Mouse (Mus musculus): ENCODE data around the gene Fam166a. TPM values are rescaled to one million over a fixed set of nuclear protein-coding genes. Genes with fewer than 3 reads are reported as not detected.
A peak's percentile ranks its signal among the peaks of the same experiment; 100 is the strongest.

Gene Fam166a
- polyA plus RNA-seq, 1 experiment from 2014 or later, result 0.94 TPM

GRCm38 (mm10) chr2:25194006-25194405, 24.5 kb upstream of the Fam166a start:
- Histone ChIP-seq H3K9me3 (ENCODE audit: control insufficient read depth, low read length) (no peaks in the 10 kb centered on the region), H3K4me2 (no peak overlapping the region), H3K4me1 (ENCODE audit: control insufficient read depth, insufficient read depth, low read length) (peaks cover 5% of the 10 kb centered on the region; the same call in 1 of the 2 replicates), H3K9ac (ENCODE audit: low read length) (no peak overlapping the region), H3K27ac (ENCODE audit: low read depth, low read length) (no peak overlapping the region), H3K4me3 (ENCODE audit: low read depth, low read length) (no peak overlapping the region), H3K27me3 (ENCODE audit: control insufficient read depth, insufficient read depth, low read length) (peaks cover 29% of the 10 kb centered on the region), H3K36me3 (ENCODE audit: control insufficient read depth, insufficient read depth, low read length) (no peaks in the 10 kb centered on the region; the same call in 1 of the 2 replicates)
- DNase-seq (ENCODE audit: low spot score, missing footprints), result no peak
- 76% methylated on average over 5 of the region's 5 CpGs for WGBS
- no peak for ATAC-seq (ENCODE audit: low FRiP score)

GRCm38 (mm10) chr2:25194486-25195171, 23.9 kb upstream of the Fam166a start:
- Histone ChIP-seq H3K36me3 (ENCODE audit: control insufficient read depth, insufficient read depth, low read length) (no peaks in the 10 kb centered on the region; the same call in 1 of the 2 replicates), H3K9ac (ENCODE audit: low read length) (no peak overlapping the region), H3K4me3 (ENCODE audit: low read depth, low read length) (no peak overlapping the region), H3K27ac (ENCODE audit: low read depth, low read length) (no peak overlapping the region), H3K9me3 (ENCODE audit: control insufficient read depth, low read length) (no peaks in the 10 kb centered on the region), H3K4me2 (no peak overlapping the region), H3K27me3 (ENCODE audit: control insufficient read depth, insufficient read depth, low read length) (peaks cover 29% of the 10 kb centered on the region), H3K4me1 (ENCODE audit: control insufficient read depth, insufficient read depth, low read length) (peaks cover 5% of the 10 kb centered on the region; the same call in 1 of the 2 replicates)
- peak; percentile 66 for DNase-seq (ENCODE audit: low spot score, missing footprints)
- ATAC-seq (ENCODE audit: low FRiP score), result no peak
- 88% methylated on average over 17 of the region's 17 CpGs for WGBS

- H3K4me2 ChIP-seq, result peak overlapping the region; percentile 7; the same call in 1 of the 2 replicates
- 20% methylated on average over 55 of the region's 55 CpGs for WGBS
- H3K4me1 ChIP-seq (ENCODE audit: control insufficient read depth, insufficient read depth, low read length), result peaks cover 5% of the 10 kb centered on the region; the same call in 1 of the 2 replicates
- H3K9me3 ChIP-seq (ENCODE audit: control insufficient read depth, low read length), result no peaks in the 10 kb centered on the region
- H3K9ac ChIP-seq (ENCODE audit: low read length), result no peak overlapping the region
- H3K27me3 ChIP-seq (ENCODE audit: control insufficient read depth, insufficient read depth, low read length), result peaks cover 29% of the 10 kb centered on the region
- peaks cover 8% of the 10 kb centered on the region for H3K36me3 ChIP-seq (ENCODE audit: control insufficient read depth, insufficient read depth, low read length)
- no peak for ATAC-seq (ENCODE audit: low FRiP score)
- DNase-seq (ENCODE audit: low spot score, missing footprints), result peak; percentile 85
- H3K27ac ChIP-seq (ENCODE audit: low read depth, low read length), result no peak overlapping the region
- H3K4me3 ChIP-seq (ENCODE audit: low read depth, low read length), result peak overlapping the region; percentile 9
Measured at GRCm38 (mm10) chr2:25195211-25196156, 23.1 kb upstream of the Fam166a start.

DNA sequence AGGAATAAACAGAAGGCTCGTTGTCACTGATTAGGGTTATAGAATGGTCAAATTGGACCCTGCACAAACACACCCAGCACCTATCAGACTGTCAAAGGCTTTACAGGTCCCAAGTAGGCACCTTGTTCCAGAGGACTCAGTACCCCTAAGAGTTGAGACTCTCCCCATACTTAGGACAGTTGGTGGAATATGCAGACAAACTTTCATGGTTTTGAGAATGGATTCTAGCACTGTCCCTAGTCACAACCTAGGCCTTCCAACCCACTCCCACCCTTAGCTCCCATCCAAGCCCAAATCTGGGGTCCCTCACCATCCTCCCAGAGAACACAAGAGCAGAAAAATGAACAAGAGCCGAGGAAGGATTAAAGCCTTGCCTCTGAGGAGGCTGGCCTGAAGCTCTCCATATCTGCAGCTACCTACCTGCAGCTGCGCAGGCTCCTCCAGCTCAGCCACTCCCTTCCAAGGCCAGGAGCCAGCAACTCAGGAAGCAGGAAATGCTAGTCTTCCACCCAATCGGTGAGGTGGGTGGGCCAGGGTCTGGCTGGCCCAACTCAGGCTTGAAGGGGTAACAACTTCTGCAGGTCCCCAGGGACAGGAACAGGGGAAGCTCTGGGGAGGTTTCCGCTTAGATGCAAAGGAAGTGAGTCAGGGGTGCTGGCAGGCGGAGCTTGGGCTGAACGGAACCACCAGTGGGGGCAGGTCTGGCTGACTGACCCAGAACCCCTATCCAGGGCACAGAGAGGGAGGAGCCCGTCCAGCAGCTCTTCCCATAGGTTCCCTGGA, 22.2 kb upstream of the Fam166a start, which contains the start of gene Tor4a:
Tor4a (minus strand) TSS at position 715 of the 783 bp plus-strand sequence.
- Histone ChIP-seq H3K36me3 (ENCODE audit: control insufficient read depth, insufficient read depth, low read length) (peaks cover 15% of the 10 kb centered on the region), H3K9me3 (ENCODE audit: control insufficient read depth, low read length) (no peaks in the 10 kb centered on the region), H3K4me3 (ENCODE audit: low read depth, low read length) (peak within 1 kb of the TSS; percentile 9), H3K4me1 (ENCODE audit: control insufficient read depth, insufficient read depth, low read length) (peaks cover 5% of the 10 kb centered on the region; the same call in 1 of the 2 replicates), H3K9ac (ENCODE audit: low read length) (no peak within 1 kb of the TSS), H3K4me2 (no peak within 1 kb of the TSS; the same call in 1 of the 2 replicates), H3K27me3 (ENCODE audit: control insufficient read depth, insufficient read depth, low read length) (peaks cover 29% of the 10 kb centered on the region), H3K27ac (ENCODE audit: low read depth, low read length) (no peak within 1 kb of the TSS)
- 15% methylated on average over 8 of the region's 8 CpGs for WGBS
- no peak for ATAC-seq (ENCODE audit: low FRiP score)
- DNase-seq (ENCODE audit: low spot score, missing footprints), result peak; percentile 82

- H3K4me2 ChIP-seq, result no peak overlapping the region
- no peak overlapping the region for H3K27ac ChIP-seq (ENCODE audit: low read depth, low read length)
- H3K4me3 ChIP-seq (ENCODE audit: low read depth, low read length), result no peak overlapping the region
- WGBS, result 16% methylated on average over 2 of the region's 2 CpGs
- H3K4me1 ChIP-seq (ENCODE audit: control insufficient read depth, insufficient read depth, low read length), result peaks cover 5% of the 10 kb centered on the region; the same call in 1 of the 2 replicates
- peaks cover 15% of the 10 kb centered on the region for H3K36me3 ChIP-seq (ENCODE audit: control insufficient read depth, insufficient read depth, low read length)
- H3K27me3 ChIP-seq (ENCODE audit: control insufficient read depth, insufficient read depth, low read length), result peaks cover 29% of the 10 kb centered on the region
- DNase-seq (ENCODE audit: low spot score, missing footprints), result peak; percentile 77
- H3K9ac ChIP-seq (ENCODE audit: low read length), result no peak overlapping the region
- no peaks in the 10 kb centered on the region for H3K9me3 ChIP-seq (ENCODE audit: control insufficient read depth, low read length)
- ATAC-seq (ENCODE audit: low FRiP score), result no peak
Measured at GRCm38 (mm10) chr2:25197191-25197590, 21.4 kb upstream of the Fam166a start.

DNA sequence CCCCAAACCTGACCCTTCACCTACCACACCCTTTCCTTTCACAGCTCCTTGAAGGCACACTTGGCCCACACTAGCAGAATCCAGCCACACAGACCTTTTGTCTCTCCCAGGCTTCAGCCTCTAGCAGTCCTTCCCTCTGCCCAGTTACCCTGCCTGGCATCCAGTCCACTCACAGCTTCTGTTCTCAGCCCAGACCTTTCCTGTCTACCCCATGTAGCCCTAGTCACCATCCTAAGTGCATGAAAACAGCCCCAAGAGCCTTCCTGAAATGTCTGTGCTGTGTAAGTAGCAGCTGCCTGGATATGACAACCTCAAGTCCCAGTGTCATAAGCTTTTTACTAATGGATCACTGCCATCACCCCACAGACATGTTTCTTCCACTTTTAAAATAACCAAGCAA, 20.6 kb upstream of the Fam166a start:
- ATAC-seq (ENCODE audit: low FRiP score) (no peak), DNase-seq (ENCODE audit: low spot score, missing footprints) (no peak)
- peaks cover 29% of the 10 kb centered on the region for H3K27me3 ChIP-seq (ENCODE audit: control insufficient read depth, insufficient read depth, low read length)
- H3K9ac ChIP-seq (ENCODE audit: low read length), result no peak overlapping the region
- H3K4me1 ChIP-seq (ENCODE audit: control insufficient read depth, insufficient read depth, low read length), result peaks cover 5% of the 10 kb centered on the region; the same call in 1 of the 2 replicates
- H3K27ac ChIP-seq (ENCODE audit: low read depth, low read length), result no peak overlapping the region
- H3K9me3 ChIP-seq (ENCODE audit: control insufficient read depth, low read length), result no peaks in the 10 kb centered on the region
- peaks cover 20% of the 10 kb centered on the region for H3K36me3 ChIP-seq (ENCODE audit: control insufficient read depth, insufficient read depth, low read length)
- H3K4me2 ChIP-seq, result no peak overlapping the region
- no peak overlapping the region for H3K4me3 ChIP-seq (ENCODE audit: low read depth, low read length)

DNA sequence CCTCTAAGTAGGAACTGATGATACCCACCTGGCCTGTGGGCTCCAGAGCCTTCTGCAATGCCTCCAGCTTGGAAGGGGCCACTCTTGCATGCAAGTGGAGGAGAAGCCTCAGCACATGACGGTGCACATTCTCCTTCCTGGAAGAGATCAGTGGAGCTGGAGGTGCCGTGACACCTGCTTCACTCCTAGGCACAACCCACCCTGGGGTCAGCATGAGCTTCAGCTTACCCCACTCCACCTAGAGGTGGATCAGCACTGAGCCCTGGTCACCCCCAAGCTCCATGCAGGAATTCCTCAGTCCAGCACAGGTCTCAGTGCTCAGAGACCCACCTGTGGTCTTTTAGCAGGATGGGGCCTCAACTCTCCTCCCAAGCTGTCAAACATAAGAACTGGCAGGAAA, 17.9 kb upstream of the Fam166a start:
- H3K9me3 ChIP-seq (ENCODE audit: control insufficient read depth, low read length), result no peaks in the 10 kb centered on the region
- no peak for DNase-seq (ENCODE audit: low spot score, missing footprints)
- H3K36me3 ChIP-seq (ENCODE audit: control insufficient read depth, insufficient read depth, low read length), result peaks cover 25% of the 10 kb centered on the region
- no peaks in the 10 kb centered on the region for H3K4me1 ChIP-seq (ENCODE audit: control insufficient read depth, insufficient read depth, low read length)
- no peak overlapping the region for H3K4me2 ChIP-seq
- no peak overlapping the region for H3K9ac ChIP-seq (ENCODE audit: low read length)
- ATAC-seq (ENCODE audit: low FRiP score), result no peak
- WGBS, result 96% methylated on average over 2 of the region's 2 CpGs
- H3K27ac ChIP-seq (ENCODE audit: low read depth, low read length), result no peak overlapping the region
- H3K27me3 ChIP-seq (ENCODE audit: control insufficient read depth, insufficient read depth, low read length), result peaks cover 11% of the 10 kb centered on the region
- no peak overlapping the region for H3K4me3 ChIP-seq (ENCODE audit: low read depth, low read length)

DNA sequence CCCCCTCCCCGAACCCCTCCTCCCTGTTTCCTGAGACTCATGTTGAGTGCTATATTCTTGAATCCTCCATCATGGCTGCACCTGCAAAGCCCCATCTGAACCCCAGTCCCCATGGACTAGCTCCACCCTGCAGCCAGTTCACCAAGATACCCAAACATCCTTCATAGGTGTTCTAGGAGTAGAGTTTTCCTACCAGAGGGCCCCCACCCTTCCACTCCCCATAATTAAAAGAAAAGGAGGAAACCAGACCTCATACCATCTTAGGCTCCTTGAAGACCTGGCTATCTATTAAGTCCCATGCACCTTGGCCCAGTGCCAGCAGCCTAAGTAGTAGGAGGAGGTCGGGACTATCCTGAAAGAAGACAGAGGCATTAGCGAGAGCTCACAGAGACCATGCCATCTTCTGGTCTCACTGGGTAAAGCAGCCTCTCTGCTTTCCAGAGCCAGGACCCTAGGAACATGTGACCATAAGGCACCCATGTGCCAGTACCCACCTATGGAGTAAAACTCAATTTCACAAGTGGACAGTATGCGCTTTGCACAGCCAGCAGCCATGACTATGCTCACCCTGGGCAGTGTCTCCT, 14.8 kb upstream of the Fam166a start:
- H3K27ac ChIP-seq (ENCODE audit: low read depth, low read length), result no peak overlapping the region
- no peak overlapping the region for H3K9ac ChIP-seq (ENCODE audit: low read length)
- no peak overlapping the region for H3K4me2 ChIP-seq
- H3K36me3 ChIP-seq (ENCODE audit: control insufficient read depth, insufficient read depth, low read length), result peaks cover 25% of the 10 kb centered on the region
- H3K27me3 ChIP-seq (ENCODE audit: control insufficient read depth, insufficient read depth, low read length), result no peaks in the 10 kb centered on the region
- H3K4me3 ChIP-seq (ENCODE audit: low read depth, low read length), result no peak overlapping the region
- H3K9me3 ChIP-seq (ENCODE audit: control insufficient read depth, low read length), result no peaks in the 10 kb centered on the region
- 68% methylated on average over 4 of the region's 4 CpGs for WGBS
- H3K4me1 ChIP-seq (ENCODE audit: control insufficient read depth, insufficient read depth, low read length), result no peaks in the 10 kb centered on the region
- ATAC-seq (ENCODE audit: low FRiP score) (0 out of 2 replicates have a peak, but pooled peaks have one; percentile 19), DNase-seq (ENCODE audit: low spot score, missing footprints) (peak; percentile 56)
